Comparison of ENCODE assay signal across 13 mouse cellular contexts in genomic region chr4:139231163-139231562, GRCm38 (mm10). TPM values are rescaled to one million over a fixed set of nuclear protein-coding genes. Genes with fewer than 3 reads are reported as not detected.
DNase-seq lines count a peak whose midpoint lies in the region; TF ChIP-seq lines count a peak whose summit lies in the region.
"Had no signal": no experiment of that assay in that cellular context is flagged by ENCODE, and none has a peak within 500 bp of the region (broad histone marks: within the 10 kb centered on the region; RNA-seq: fewer than 3 reads in every experiment).

No protein-coding gene starts in this region.

- H3K27ac ChIP-seq in cerebellum, adult 2 months (ENCODE audit: insufficient read depth, low read length): 0 out of 2 replicates have a peak overlapping the region, but pooled peaks have one; percentile 7
- peak overlapping the region; percentile 68 for H3K27ac ChIP-seq in layer of hippocampus, adult 2 months
- H3K27ac ChIP-seq in small intestine, adult 2 months (ENCODE audit: insufficient read depth, low read depth, low read length): peak overlapping the region; percentile 38
- H3K27ac ChIP-seq: embryonic facial prominence, embryonic 12.5 days; hindbrain, embryonic 10.5 days; midbrain, embryonic 10.5 days had no signal

- H3K27me3 ChIP-seq in cerebellum, adult 2 months (ENCODE audit: control insufficient read depth, insufficient read depth, low read length): no peaks in the 10 kb centered on the region
- no peaks in the 10 kb centered on the region for H3K27me3 ChIP-seq in small intestine, adult 2 months (ENCODE audit: control insufficient read depth, insufficient read depth, low read length)
- H3K27me3 ChIP-seq: embryonic facial prominence, embryonic 12.5 days had no signal

- H3K4me1 ChIP-seq in cerebellum, adult 2 months (ENCODE audit: control insufficient read depth, insufficient read depth, low read length): peaks cover 15% of the 10 kb centered on the region
- H3K4me1 ChIP-seq in small intestine, adult 2 months (ENCODE audit: control insufficient read depth, insufficient read depth, insufficient read length, low read length): peaks cover 30% of the 10 kb centered on the region

- DNase-seq in cerebellum, adult 2 months: no peak
- no peak for DNase-seq in cerebellum, adult 11 months
- DNase-seq in layer of hippocampus, adult 2 months (ENCODE audit: low spot score in 2 of 2): no peak
- no peak for DNase-seq in layer of hippocampus, adult 9-11 months
- DNase-seq in fibroblast of lung, adult 2 months (ENCODE audit: low read depth): peak; percentile 82
- no peak for DNase-seq in cerebellum, adult 9-10 months
- no peak for DNase-seq in urinary bladder, postnatal 4 days (ENCODE audit: low spot score in 2 of 2)
- DNase-seq: gastrocnemius, postnatal 36 days; kidney, adult 9 months had no signal

- no peak for TF ChIP-seq CTCF in cerebellum, adult 2 months (IDR thresholded peaks at IDR 0.05; ENCODE audit: borderline replicate concordance, insufficient read depth, low read depth, low read length)
- no peak for TF ChIP-seq CTCF in layer of hippocampus, adult 2 months (conservative IDR thresholded peaks at IDR 0.05)
- TF ChIP-seq CTCF in small intestine, adult 2 months (IDR thresholded peaks at IDR 0.05; ENCODE audit: extremely low read depth, insufficient read length, insufficient replicate concordance, low read depth, low read length): no peak

- peaks cover 11% of the 10 kb centered on the region for H3K36me3 ChIP-seq in small intestine, adult 2 months (ENCODE audit: control insufficient read depth, insufficient read depth, low read length)

- 79% methylated on average over 8 of the region's 8 CpGs for WGBS in cerebellum, adult 2 months
- 73% methylated on average over 8 of the region's 8 CpGs for WGBS in small intestine, adult 2 months

- TF ChIP-seq POLR2A in cerebellum, adult 2 months (IDR thresholded peaks at IDR 0.05; ENCODE audit: borderline replicate concordance, insufficient read depth, low read length): no peak
- TF ChIP-seq POLR2A in small intestine, adult 2 months (IDR thresholded peaks at IDR 0.05; ENCODE audit: low read depth, low read length): no peak

- no peak overlapping the region for H3K4me3 ChIP-seq in cerebellum, adult 2 months (replicated peaks; ENCODE audit: insufficient read depth, low read depth, low read length)
- no peak overlapping the region for H3K4me3 ChIP-seq in layer of hippocampus, adult 2 months
- no peak overlapping the region for H3K4me3 ChIP-seq in small intestine, adult 2 months (ENCODE audit: low read depth, low read length)
- H3K4me3 ChIP-seq: embryonic facial prominence, embryonic 12.5 days; hindbrain, embryonic 10.5 days; midbrain, embryonic 10.5 days had no signal

RNA-seq across cellular contexts. Expression of gene Capzb, which starts 38.5 kb away (rescaled TPM):
- 199 and 220 TPM in 2 replicates for polyA plus RNA-seq in cerebellum, adult 2 months (2012; rRNA removed)
- total RNA-seq in layer of hippocampus, adult 2 months (2021): 100 to 1,000 TPM; 374 to 416 TPM
- 159 and 390 TPM in 2 replicates for polyA plus RNA-seq in small intestine, adult 2 months (2012; rRNA removed)

Comparison
In these comparisons a context has a peak if more than half of its experiments do, and no peak if none do; other contexts are left out.
1. H3K27ac ChIP-seq: peak in every context shown above with its lines; median percentile 68 in layer of hippocampus, adult 2 months; 38 in small intestine, adult 2 months; 7 in cerebellum, adult 2 months.